Mouse (Mus musculus) myocyte (in vitro differentiated cells): ENCODE data around the gene Ube2d1.

Experiments
- E2F4 ChIP-seq: IDR thresholded peaks from one replicate; pipeline ENCODE4 v1.6.1; 2011; ENCODE audit warnings: mild to moderate bottlenecking, control low read depth, moderate library complexity; ENCODE audit not compliant: insufficient read depth
- MYOD1 ChIP-seq, 3 experiments: IDR thresholded peaks; one replicate each; pipeline ENCODE4 v1.6.1; 2011; ENCODE audit warnings: control low read depth in 2 of 3, low read depth in 2 of 3, mild to moderate bottlenecking in 2 of 3, moderate library complexity in 1 of 3; ENCODE audit not compliant: insufficient read length in 2 of 3, control insufficient read depth in 1 of 3
- POLR2A ChIP-seq: IDR thresholded peaks from one replicate; pipeline ENCODE4 v1.6.1; 2011; ENCODE audit warnings: low read depth, mild to moderate bottlenecking, control low read depth, moderate library complexity; ENCODE audit not compliant: insufficient read length
- POLR2AphosphoS2 ChIP-seq: IDR thresholded peaks from one replicate; pipeline ENCODE4 v1.6.1; 2011; ENCODE audit warnings: low read depth, control low read depth; ENCODE audit not compliant: insufficient read length
- TCF12 ChIP-seq: IDR thresholded peaks from one replicate; pipeline ENCODE4 v1.6.1; 2011; ENCODE audit warnings: mild to moderate bottlenecking, control low read depth; ENCODE audit not compliant: poor library complexity, insufficient read depth, severe bottlenecking
- TCF3 ChIP-seq: IDR thresholded peaks from one replicate; pipeline ENCODE4 v1.6.1; 2011; ENCODE audit warnings: low read depth, control low read depth; ENCODE audit not compliant: insufficient read length
- USF1 ChIP-seq: IDR thresholded peaks from one replicate; pipeline ENCODE4 v1.6.1; 2011; ENCODE audit warnings: low read depth, mild to moderate bottlenecking, control low read depth, moderate library complexity

- TF ChIP-seq POLR2A (no peak), E2F4 (no peak), USF1 (no peak), TCF12 (no peak), MYOD1 (IDR thresholded peaks at IDR 0.05; ENCODE audit: control insufficient read depth in 1 of 3, insufficient read length in 2 of 3, low read depth in 2 of 3) (no peak), TCF3 (no peak), POLR2AphosphoS2 (no peak)
These were observed 31.9 kb downstream of the Ube2d1 start for GRCm38 (mm10) chr10:71253147-71253546.
